Mouse (Mus musculus) neutrophil, adult 5-6 weeks (primary cell): Measurements from ENCODE around the gene P2ry14. TPM values are rescaled to one million over a fixed set of nuclear protein-coding genes. Genes with fewer than 3 reads are reported as not detected.

Experiments
- ATAC-seq: fragments of 151-379, 151-347 bp; 2 replicates; pipeline ENCODE4 v1.8.0; 2017; ENCODE audit warnings: mild to moderate bottlenecking, moderate TSS enrichment; ENCODE audit not compliant: insufficient number of reproducible peaks, poor library complexity, low FRiP score, severe bottlenecking; ENCODE audit errors: extremely low read depth
- total RNA-seq: library from RNA; stranded (forward); fragments of 200-1000 nt; gene quantifications from 2 replicates; pipeline ENCODE4 v1.2.3, GENCODE M21; 2017

The P2ry14 gene
- total RNA-seq, 1 experiment from 2014 or later: 1.3 TPM

GRCm38 (mm10) chr3:59065937-59066336 is 87.5 kb downstream of the P2ry14 start:
- no peak for ATAC-seq

Other genes starting within 250 kb of the P2ry14 start
- gene Med12l, start 147.8 kb downstream of the P2ry14 start, total RNA-seq: 3.9 and 4.5 TPM in 2 replicates
- gene Gpr171, start 51.8 kb downstream of the P2ry14 start, total RNA-seq: 50.7 and 55.6 TPM in 2 replicates
- not detected in 2 replicates for gene Gpr87, start 41.5 kb upstream of the P2ry14 start, total RNA-seq
- gene P2ry13, start 57.3 kb upstream of the P2ry14 start, total RNA-seq: 56.6 and 61.7 TPM in 2 replicates
- gene P2ry12, start 109.3 kb upstream of the P2ry14 start, total RNA-seq: 15.8 and 18.3 TPM in 2 replicates
- gene Igsf10, start 190.8 kb upstream of the P2ry14 start, total RNA-seq: 0.12 TPM in 2 replicates